In the genomic region with DNA sequence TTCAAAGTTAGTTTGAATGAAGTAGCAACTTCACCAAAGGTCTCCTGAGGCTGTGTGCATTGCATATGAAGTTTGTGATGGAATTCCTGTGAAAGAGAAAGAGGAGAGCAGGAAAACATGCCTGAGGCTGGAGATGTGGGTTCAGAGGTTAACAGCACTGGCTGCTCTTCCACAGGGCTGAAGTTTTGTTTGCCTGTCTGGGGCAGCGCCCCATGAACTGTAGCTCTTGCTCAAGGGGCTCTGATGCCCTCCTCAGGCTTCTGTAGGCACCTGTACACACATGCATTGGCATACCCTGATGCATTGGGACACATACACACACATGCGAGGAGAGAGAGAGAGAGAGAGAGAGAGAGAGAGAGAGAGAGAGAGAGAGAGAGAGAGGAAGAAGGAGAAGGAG, we compare ENCODE assay signal across 15 mouse cellular contexts.
"Had no signal": no experiment of that assay in that cellular context is flagged by ENCODE, and none has a peak within 500 bp of the region (broad histone marks: within the 10 kb centered on the region; RNA-seq: fewer than 3 reads in every experiment).

No protein-coding gene starts in this region.

- H3K27me3 ChIP-seq: kidney, embryonic 15.5 days; stomach, embryonic 15.5 days had no signal

- H3K36me3 ChIP-seq: kidney, embryonic 15.5 days; stomach, embryonic 15.5 days had no signal

- H3K4me2 ChIP-seq: kidney, embryonic 15.5 days; midbrain, embryonic 11.5 days; stomach, embryonic 15.5 days had no signal

- H3K27ac ChIP-seq: kidney, embryonic 15.5 days; left cerebral cortex, adult 2 months; liver, embryonic 14.5 days; stomach, embryonic 15.5 days had no signal

- H3K4me1 ChIP-seq: kidney, embryonic 15.5 days; stomach, embryonic 15.5 days had no signal

- H3K9ac ChIP-seq: kidney, embryonic 15.5 days; liver, embryonic 14.5 days; stomach, embryonic 15.5 days had no signal

- H3K9me3 ChIP-seq: kidney, embryonic 15.5 days; stomach, embryonic 15.5 days had no signal

- DNase-seq: kidney, adult 11 months; kidney, postnatal 14 days; kidney, postnatal 4 days; lung, adult 2 months; lung, postnatal 14 days; lung, postnatal 4 days; midbrain, embryonic 14.5 days; right cerebral cortex, postnatal 25 days; spleen, adult 18-20 months; thymus, postnatal 25 days had no signal

- H3K4me3 ChIP-seq: kidney, embryonic 15.5 days; left cerebral cortex, adult 2 months; stomach, embryonic 15.5 days had no signal
